Comparison of ENCODE assay signal across 8 mouse cellular contexts in the genomic region with DNA sequence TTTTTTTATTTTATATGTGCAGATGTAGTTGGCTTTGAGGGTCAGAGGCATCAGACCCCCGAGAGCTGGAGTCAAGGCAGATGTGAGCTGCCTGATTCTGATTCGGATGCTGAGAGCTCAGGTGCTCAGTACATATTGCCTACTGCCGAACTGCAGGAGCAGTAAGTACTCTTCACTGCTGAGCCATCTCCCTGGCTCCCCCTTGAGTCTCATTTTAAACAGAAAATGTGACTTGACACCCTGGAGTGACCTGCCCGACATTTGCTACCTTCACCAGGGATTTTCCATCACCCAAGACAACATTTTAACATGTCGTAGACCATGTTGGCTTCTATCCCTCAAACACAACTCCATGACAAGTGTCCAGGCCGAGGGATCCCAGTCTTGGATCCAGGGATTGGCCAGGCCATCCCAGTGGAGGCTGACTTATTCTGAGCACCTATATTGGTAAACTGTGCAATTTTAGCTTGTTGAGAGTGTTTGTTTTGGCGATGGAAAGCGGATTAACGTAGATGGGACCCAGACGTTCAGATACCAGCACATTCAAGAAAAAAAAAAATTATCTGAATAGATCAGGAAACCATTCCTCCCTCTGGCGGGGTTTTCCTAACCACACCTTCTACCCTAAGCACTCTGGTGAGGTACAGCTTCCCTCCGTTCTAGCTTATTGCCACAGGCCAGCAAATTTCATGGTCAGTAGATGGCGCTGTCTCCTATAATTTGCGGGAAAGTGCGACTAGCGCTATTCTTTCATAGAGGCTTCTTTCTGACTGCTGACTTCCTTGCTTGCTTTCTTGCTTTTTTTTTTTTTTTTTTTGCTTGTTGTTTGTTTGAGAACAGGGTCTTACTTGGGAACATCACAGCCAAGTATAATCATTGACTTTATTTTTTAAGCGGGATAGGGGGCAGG. TPM values are rescaled to one million over a fixed set of nuclear protein-coding genes. Genes with fewer than 3 reads are reported as not detected.
DNase-seq lines count a peak whose midpoint lies in the region; ATAC-seq lines count a peak whose summit lies in the region.
"Had no signal": no experiment of that assay in that cellular context is flagged by ENCODE, and none has a peak within 500 bp of the region (broad histone marks: within the 10 kb centered on the region; RNA-seq: fewer than 3 reads in every experiment).

No protein-coding gene starts in this region.

- H3K9me3 ChIP-seq in hindbrain, embryonic 14.5 days (ENCODE audit: control insufficient read depth, low read length) = no peaks in the 10 kb centered on the region
- no peaks in the 10 kb centered on the region for H3K9me3 ChIP-seq in midbrain, embryonic 12.5 days
- H3K9me3 ChIP-seq: megakaryocyte, embryonic 14.5 days had no signal

- 0 out of 2 replicates have a peak, but pooled peaks cover 10% of the 10 kb centered on the region for H3K27me3 ChIP-seq in hindbrain, embryonic 14.5 days (ENCODE audit: control insufficient read depth, insufficient read depth, low read length)
- H3K27me3 ChIP-seq in midbrain, embryonic 12.5 days = peaks cover 6% of the 10 kb centered on the region; the same call in 1 of the 2 replicates

- H3K9ac ChIP-seq in hindbrain, embryonic 14.5 days = no peak overlapping the region
- no peak overlapping the region for H3K9ac ChIP-seq in midbrain, embryonic 12.5 days (replicated peaks)

- peak; percentile 70 for DNase-seq in T-cell, adult 2 months (ENCODE audit: low spot score)
- DNase-seq in cerebellum, adult 11-12 months = peak; percentile 75
- peak; percentile 92 for DNase-seq in forelimb bud, embryonic 11.5 days (ENCODE audit: low read depth, low spot score)
- DNase-seq in hindbrain, embryonic 14.5 days (ENCODE audit: low spot score) = peak; percentile 96
- DNase-seq in left cerebral cortex, adult 8-10 months (ENCODE audit: low spot score in 2 of 2) = peak; percentile 44 to 79
- peak; percentile 51 to 80 for DNase-seq in spleen, adult 18-20 months

- H3K27ac ChIP-seq in hindbrain, embryonic 14.5 days = no peak overlapping the region
- no peak overlapping the region for H3K27ac ChIP-seq in midbrain, embryonic 12.5 days (replicated peaks)

- 22% methylated on average over 17 of the region's 17 CpGs for WGBS in hindbrain, embryonic 14.5 days
- 20% methylated on average over 17 of the region's 17 CpGs for WGBS in midbrain, embryonic 12.5 days

- no peak overlapping the region for H3K4me2 ChIP-seq in hindbrain, embryonic 14.5 days (replicated peaks)
- H3K4me2 ChIP-seq in midbrain, embryonic 12.5 days (replicated peaks) = no peak overlapping the region

- no peak overlapping the region for H3K4me3 ChIP-seq in hindbrain, embryonic 14.5 days (replicated peaks; ENCODE audit: low read length)
- H3K4me3 ChIP-seq in midbrain, embryonic 12.5 days = no peak overlapping the region
- H3K4me3 ChIP-seq: megakaryocyte, embryonic 14.5 days had no signal

- H3K36me3 ChIP-seq in hindbrain, embryonic 14.5 days (replicated peaks; ENCODE audit: control insufficient read depth, insufficient read depth) = no peaks in the 10 kb centered on the region
- no peaks in the 10 kb centered on the region for H3K36me3 ChIP-seq in midbrain, embryonic 12.5 days

- H3K4me1 ChIP-seq in hindbrain, embryonic 14.5 days (replicated peaks; ENCODE audit: control insufficient read depth, insufficient read depth, low read length) = no peaks in the 10 kb centered on the region
- 0 out of 2 replicates have a peak, but pooled peaks cover 4% of the 10 kb centered on the region for H3K4me1 ChIP-seq in midbrain, embryonic 12.5 days

- no peak; the same call in 1 of the 2 replicates for ATAC-seq in hindbrain, embryonic 14.5 days (ENCODE audit: low FRiP score)
- peak; percentile 34; the same call in 1 of the 2 replicates for ATAC-seq in midbrain, embryonic 12.5 days (ENCODE audit: low FRiP score, low read depth)

RNA-seq across cellular contexts. Expression of a gene that starts 8.9 kb away (rescaled TPM):
- polyA plus RNA-seq in hindbrain, embryonic 14.5 days (2014; fragmentation: Nextera tagmentation; extraction: Ambion mirVana) = 27.1 and 27.2 TPM in 2 replicates
- 10 to 100 TPM; 42.5 to 81.2 (median 53.6) TPM for total RNA-seq in left cerebral cortex, adult 8-10 months (2022)
- polyA plus RNA-seq in midbrain, embryonic 12.5 days (2016; fragmentation: Nextera tagmentation; extraction: Ambion mirVana) = 24.1 and 31.0 TPM in 2 replicates

RNA-seq across cellular contexts. Expression of a gene that starts 26.7 kb away (rescaled TPM):
- polyA plus RNA-seq in hindbrain, embryonic 14.5 days (2014; fragmentation: Nextera tagmentation; extraction: Ambion mirVana) = not detected in 2 replicates
- under 1 TPM in 1 of 4 experiments, not detected in 3; 0.11 TPM for total RNA-seq in left cerebral cortex, adult 8-10 months (2022)
- polyA plus RNA-seq in midbrain, embryonic 12.5 days (2016; fragmentation: Nextera tagmentation; extraction: Ambion mirVana) = 0.08 and 0.10 TPM in 2 replicates
